Mouse (Mus musculus): ENCODE data around the gene Rab44. TPM values are rescaled to one million over a fixed set of nuclear protein-coding genes. Genes with fewer than 3 reads are reported as not detected.

The Rab44 gene
- polyA plus RNA-seq, 2 experiments: 3.7 to 12.8 TPM

DNA sequence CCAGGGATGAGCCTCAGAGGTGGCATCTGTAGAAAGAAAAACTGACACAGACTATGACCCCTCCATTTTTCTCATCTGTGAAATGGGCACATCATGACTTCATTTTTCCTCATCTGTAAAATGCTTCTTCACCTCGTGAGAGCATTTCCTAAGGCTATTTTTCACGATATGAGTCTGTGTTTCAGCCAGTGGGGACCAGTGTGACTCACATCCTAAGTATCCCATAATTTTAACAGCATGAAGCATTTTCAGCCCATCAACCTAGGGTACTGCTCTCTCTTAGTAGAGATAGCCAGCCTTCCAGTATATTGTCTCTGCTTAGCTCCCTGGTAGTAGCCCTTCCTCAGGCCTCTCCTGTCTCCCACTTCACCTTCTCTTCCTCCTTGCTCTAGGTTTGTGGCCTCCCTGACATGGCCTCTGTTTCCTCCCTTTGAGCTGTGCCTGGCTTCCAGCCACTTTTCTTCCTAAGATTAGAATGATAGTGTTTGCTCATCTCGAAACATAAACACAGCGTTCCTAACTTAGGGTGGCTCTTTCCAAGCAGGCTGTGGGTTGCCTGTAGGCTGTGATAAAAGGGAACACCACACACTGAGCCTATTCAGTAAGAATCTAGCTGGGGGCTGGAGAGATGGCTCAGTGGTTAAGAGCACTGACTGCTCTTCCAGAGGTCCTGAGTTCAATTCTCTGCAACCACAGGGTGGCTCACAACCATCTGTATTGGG, 66.6 kb downstream of the Rab44 start:
- DNase-seq (ENCODE audit: low read depth in 3 of 3, low spot score in 3 of 3) (no peak), ATAC-seq (ENCODE audit: insufficient read depth) (no peak)
- Histone ChIP-seq H3K9ac (replicated peaks) (no peak overlapping the region), H3K4me2 (ENCODE audit: low read depth) (no peak overlapping the region), H3K9me3 (ENCODE audit: control insufficient read depth, low read length) (no peaks in the 10 kb centered on the region), H3K27me3 (ENCODE audit: control insufficient read depth, insufficient read depth, low read length) (no peaks in the 10 kb centered on the region), H3K27ac (no peak overlapping the region), H3K4me3 (ENCODE audit: insufficient read depth in 1 of 2, low read depth in 2 of 2, low read length in 2 of 2) (no peak overlapping the region), H3K36me3 (replicated peaks; ENCODE audit: control insufficient read depth, insufficient read depth, low read depth) (no peaks in the 10 kb centered on the region), H3K4me1 (replicated peaks; ENCODE audit: control insufficient read depth in 2 of 2, insufficient read depth in 2 of 2, low read length in 1 of 2) (no peaks in the 10 kb centered on the region)
- 41% methylated on average over 4 of the region's 4 CpGs for WGBS (ENCODE audit: insufficient replicate concordance)
- no peak for TF ChIP-seq CTCF (IDR thresholded peaks at IDR 0.05; ENCODE audit: low read depth)
- TF ChIP-seq EP300 (IDR thresholded peaks at IDR 0.05; ENCODE audit: low read depth): no peak

DNA sequence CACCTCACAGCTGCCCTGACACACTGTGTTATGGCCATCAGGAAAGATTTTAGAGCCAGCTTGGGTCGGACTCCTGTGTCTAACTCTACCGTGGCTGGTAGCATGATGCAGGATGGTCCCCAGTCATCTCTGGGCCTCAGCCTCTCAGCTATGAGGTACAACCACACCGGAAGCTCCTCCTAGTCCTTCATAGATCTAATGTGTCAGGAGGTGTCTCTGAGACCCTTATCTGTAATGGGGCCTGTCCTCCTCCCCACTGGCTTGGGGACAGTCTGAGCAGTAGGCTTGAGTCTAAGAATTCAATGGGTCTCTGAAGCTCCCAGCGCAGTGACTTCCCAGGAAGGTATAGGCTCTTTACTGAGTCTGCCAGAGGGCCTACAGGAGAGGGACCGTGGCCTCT, 67.8 kb downstream of the Rab44 start:
- H3K27ac ChIP-seq: no peak overlapping the region
- ATAC-seq (ENCODE audit: insufficient read depth): no peak

DNA sequence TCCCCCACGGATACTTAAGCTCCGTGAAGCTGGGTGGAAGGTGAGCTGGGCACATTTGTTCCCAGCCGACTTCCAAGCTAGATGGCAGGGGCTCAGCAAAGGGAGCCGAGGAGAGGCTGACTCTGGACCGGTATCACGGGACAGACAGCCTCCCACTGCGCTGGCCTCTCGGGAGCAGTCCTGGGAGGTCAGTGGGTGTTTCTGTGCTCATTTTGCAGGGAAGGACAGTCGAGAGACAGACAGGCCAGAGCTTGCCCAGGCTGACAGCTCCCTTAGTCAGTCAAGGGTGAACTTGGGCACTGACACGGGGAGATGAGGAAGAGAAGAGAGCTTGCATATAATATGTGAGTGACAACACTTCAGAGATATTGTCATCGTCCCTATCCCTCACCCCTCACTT, 69.2 kb downstream of the Rab44 start:
- no peak for ATAC-seq (ENCODE audit: insufficient read depth)
- Histone ChIP-seq H3K9me3 (ENCODE audit: control insufficient read depth, low read length) (no peaks in the 10 kb centered on the region), H3K36me3 (replicated peaks; ENCODE audit: control insufficient read depth, insufficient read depth, low read depth) (no peaks in the 10 kb centered on the region), H3K27me3 (ENCODE audit: control insufficient read depth, insufficient read depth, low read length) (no peaks in the 10 kb centered on the region), H3K27ac (no peak overlapping the region), H3K4me3 (ENCODE audit: insufficient read depth in 1 of 2, low read depth in 2 of 2, low read length in 2 of 2) (no peak overlapping the region), H3K9ac (replicated peaks) (no peak overlapping the region), H3K4me2 (ENCODE audit: low read depth) (no peak overlapping the region), H3K4me1 (replicated peaks; ENCODE audit: control insufficient read depth in 2 of 2, insufficient read depth in 2 of 2, low read length in 1 of 2) (no peaks in the 10 kb centered on the region)
- no peak for DNase-seq (ENCODE audit: low read depth in 3 of 3, low spot score in 3 of 3)
- TF ChIP-seq EP300 (IDR thresholded peaks at IDR 0.05; ENCODE audit: low read depth): no peak
- no peak for TF ChIP-seq CTCF (IDR thresholded peaks at IDR 0.05; ENCODE audit: low read depth)
- 65% methylated on average over 11 of the region's 11 CpGs for WGBS (ENCODE audit: insufficient replicate concordance)

More for the DNA sequence above, 67.8 kb downstream of the Rab44 start:
- Histone ChIP-seq H3K4me3 (ENCODE audit: insufficient read depth in 1 of 2, low read depth in 2 of 2, low read length in 2 of 2) (no peak overlapping the region), H3K4me2 (ENCODE audit: low read depth) (no peak overlapping the region), H3K4me1 (replicated peaks; ENCODE audit: control insufficient read depth in 2 of 2, insufficient read depth in 2 of 2, low read length in 1 of 2) (no peaks in the 10 kb centered on the region), H3K36me3 (replicated peaks; ENCODE audit: control insufficient read depth, insufficient read depth, low read depth) (no peaks in the 10 kb centered on the region), H3K27me3 (ENCODE audit: control insufficient read depth, insufficient read depth, low read length) (no peaks in the 10 kb centered on the region), H3K9me3 (ENCODE audit: control insufficient read depth, low read length) (no peaks in the 10 kb centered on the region), H3K9ac (replicated peaks) (no peak overlapping the region)
- no peak for DNase-seq (ENCODE audit: low read depth in 3 of 3, low spot score in 3 of 3)
- WGBS (ENCODE audit: insufficient replicate concordance): 41% methylated on average over 5 of the region's 5 CpGs
- no peak for TF ChIP-seq CTCF (IDR thresholded peaks at IDR 0.05; ENCODE audit: low read depth)
- no peak for TF ChIP-seq EP300 (IDR thresholded peaks at IDR 0.05; ENCODE audit: low read depth)

DNA sequence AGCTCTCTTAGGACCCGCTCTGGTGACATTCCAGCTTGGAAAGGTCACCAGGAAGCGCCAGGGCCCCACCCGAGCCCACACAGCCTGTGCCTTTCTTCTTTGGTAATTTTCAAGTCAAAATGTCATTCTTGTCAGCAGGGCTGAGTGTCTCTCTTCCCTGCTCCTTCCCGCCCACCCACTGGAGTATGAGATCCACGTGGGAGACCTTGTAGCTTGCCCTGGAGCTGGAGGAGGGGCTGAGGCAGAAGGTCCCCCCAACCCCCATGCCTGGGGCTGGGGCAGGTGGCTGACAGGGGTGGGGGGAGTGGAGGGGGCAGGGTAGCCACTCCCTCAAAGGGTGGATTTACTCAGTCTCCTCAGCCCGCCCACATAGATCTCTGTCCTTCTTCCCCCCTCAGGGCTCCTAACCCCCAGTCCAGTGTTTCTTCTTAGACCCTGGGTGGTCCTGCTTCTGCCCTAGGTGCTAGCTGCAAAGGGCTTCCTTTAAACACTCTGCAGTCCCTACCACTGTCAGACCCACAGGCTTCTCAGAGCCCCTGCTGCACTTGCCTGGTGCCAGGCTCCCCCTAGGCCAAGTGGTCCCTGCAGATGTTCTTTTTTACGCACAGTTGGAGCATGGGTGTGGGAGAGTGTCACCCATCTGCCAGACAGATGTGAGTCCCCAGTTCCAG, 71.6 kb downstream of the Rab44 start:
- H3K4me2 ChIP-seq (ENCODE audit: low read depth): no peak overlapping the region
- H3K36me3 ChIP-seq (replicated peaks; ENCODE audit: control insufficient read depth, insufficient read depth, low read depth): no peaks in the 10 kb centered on the region
- H3K27me3 ChIP-seq (ENCODE audit: control insufficient read depth, insufficient read depth, low read length): peaks cover 5% of the 10 kb centered on the region
- no peak overlapping the region for H3K9ac ChIP-seq (replicated peaks)
- no peak overlapping the region for H3K27ac ChIP-seq
- ATAC-seq (ENCODE audit: insufficient read depth): no peak
- 57% methylated on average over 7 of the region's 7 CpGs for WGBS (ENCODE audit: insufficient replicate concordance)
- H3K4me3 ChIP-seq (ENCODE audit: insufficient read depth in 1 of 2, low read depth in 2 of 2, low read length in 2 of 2): no peak overlapping the region
- no peak for TF ChIP-seq CTCF (IDR thresholded peaks at IDR 0.05; ENCODE audit: low read depth)
- TF ChIP-seq EP300 (IDR thresholded peaks at IDR 0.05; ENCODE audit: low read depth): no peak
- DNase-seq (ENCODE audit: low read depth in 3 of 3, low spot score in 3 of 3): no peak
- H3K9me3 ChIP-seq (ENCODE audit: control insufficient read depth, low read length): no peaks in the 10 kb centered on the region
- H3K4me1 ChIP-seq (replicated peaks; ENCODE audit: control insufficient read depth in 2 of 2, insufficient read depth in 2 of 2, low read length in 1 of 2): no peaks in the 10 kb centered on the region

DNA sequence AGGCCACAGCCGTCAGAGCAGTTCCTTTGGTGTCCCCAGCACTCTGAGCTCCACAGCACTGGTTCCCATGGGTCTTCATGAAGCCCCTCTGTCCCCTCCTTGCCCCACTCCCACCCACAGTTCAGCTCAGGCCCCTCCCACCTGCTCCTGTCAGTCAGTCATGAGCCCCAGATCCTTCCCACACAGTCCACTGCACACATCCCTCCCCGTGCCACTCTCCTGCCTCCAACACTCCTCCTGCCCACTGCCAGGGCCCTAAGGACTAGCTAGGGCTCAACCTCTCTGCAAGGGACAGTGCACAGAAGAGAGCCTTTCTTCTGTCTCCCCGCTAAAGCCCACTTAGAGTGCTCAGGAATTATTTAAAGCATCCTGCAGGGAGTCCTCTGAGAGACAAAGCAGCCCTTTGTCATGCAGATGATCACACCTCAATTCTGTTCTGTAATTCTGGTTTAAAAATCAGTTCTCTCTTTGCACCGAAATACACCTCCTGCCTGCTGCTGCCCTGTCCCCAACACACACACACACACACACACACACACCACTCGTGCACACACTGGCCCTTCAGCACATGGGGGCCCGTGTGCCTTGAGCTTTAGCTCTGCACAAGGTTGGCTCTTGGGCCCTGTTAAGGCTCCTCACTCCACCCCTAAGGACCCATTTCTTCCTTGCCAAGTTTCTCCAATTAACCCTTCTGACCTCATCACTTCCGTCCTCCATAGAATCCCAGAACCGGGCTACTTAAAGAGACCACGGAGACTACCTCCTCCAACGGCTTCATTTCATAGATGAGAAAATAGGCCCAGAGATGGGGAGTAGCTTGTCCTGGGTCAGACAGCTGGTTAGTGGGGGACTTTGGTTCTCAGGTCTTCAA, 73.3 kb downstream of the Rab44 start:
- H3K4me2 ChIP-seq (ENCODE audit: low read depth): no peak overlapping the region
- WGBS (ENCODE audit: insufficient replicate concordance): 55% methylated on average over 10 of the region's 10 CpGs
- no peaks in the 10 kb centered on the region for H3K4me1 ChIP-seq (replicated peaks; ENCODE audit: control insufficient read depth in 2 of 2, insufficient read depth in 2 of 2, low read length in 1 of 2)
- no peak overlapping the region for H3K4me3 ChIP-seq (ENCODE audit: insufficient read depth in 1 of 2, low read depth in 2 of 2, low read length in 2 of 2)
- no peaks in the 10 kb centered on the region for H3K9me3 ChIP-seq (ENCODE audit: control insufficient read depth, low read length)
- no peak overlapping the region for H3K9ac ChIP-seq (replicated peaks)
- peaks cover 5% of the 10 kb centered on the region for H3K27me3 ChIP-seq (ENCODE audit: control insufficient read depth, insufficient read depth, low read length)
- DNase-seq (ENCODE audit: low read depth in 3 of 3, low spot score in 3 of 3) (no peak), ATAC-seq (ENCODE audit: insufficient read depth) (no peak)
- no peaks in the 10 kb centered on the region for H3K36me3 ChIP-seq (replicated peaks; ENCODE audit: control insufficient read depth, insufficient read depth, low read depth)
- no peak for TF ChIP-seq CTCF (IDR thresholded peaks at IDR 0.05; ENCODE audit: low read depth)
- TF ChIP-seq EP300 (IDR thresholded peaks at IDR 0.05; ENCODE audit: low read depth): no peak
- H3K27ac ChIP-seq: no peak overlapping the region
